Mouse (Mus musculus): ENCODE results near the gene Hist2h2ab.
"Not testable (repeated sequence)": the region's sequence is repeated elsewhere in the genome, so short reads cannot be mapped to it uniquely, and the experiment has no call there.

The Hist2h2ab gene

DNA sequence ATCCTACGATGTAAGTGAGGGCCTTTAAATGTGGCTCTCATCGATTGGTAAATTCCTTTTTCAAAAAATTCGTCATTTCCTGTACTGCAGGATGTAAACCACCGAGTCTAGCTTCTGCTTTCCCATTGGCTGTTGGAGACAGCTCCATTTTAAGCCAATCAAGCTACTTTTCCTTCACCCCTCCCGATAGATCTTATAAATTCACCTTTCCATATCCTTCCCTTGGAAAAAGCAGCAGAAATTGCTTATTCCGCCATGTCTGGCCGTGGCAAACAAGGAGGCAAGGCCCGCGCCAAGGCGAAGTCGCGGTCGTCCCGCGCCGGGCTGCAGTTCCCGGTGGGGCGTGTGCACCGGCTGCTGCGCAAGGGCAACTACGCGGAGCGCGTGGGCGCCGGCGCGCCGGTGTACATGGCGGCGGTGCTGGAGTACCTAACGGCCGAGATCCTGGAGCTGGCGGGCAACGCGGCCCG, at the start of gene Hist2h2ab, which contains the start of gene Bola1:
Gene Hist2h2ab (plus strand): TSS at position 205 of the 470 bp plus-strand sequence.
Gene Bola1 (minus strand): TSS at position 49 of the 470 bp plus-strand sequence.
- DNase-seq (ENCODE audit: low spot score in 2 of 2): peak; percentile 64 to 72

DNA sequence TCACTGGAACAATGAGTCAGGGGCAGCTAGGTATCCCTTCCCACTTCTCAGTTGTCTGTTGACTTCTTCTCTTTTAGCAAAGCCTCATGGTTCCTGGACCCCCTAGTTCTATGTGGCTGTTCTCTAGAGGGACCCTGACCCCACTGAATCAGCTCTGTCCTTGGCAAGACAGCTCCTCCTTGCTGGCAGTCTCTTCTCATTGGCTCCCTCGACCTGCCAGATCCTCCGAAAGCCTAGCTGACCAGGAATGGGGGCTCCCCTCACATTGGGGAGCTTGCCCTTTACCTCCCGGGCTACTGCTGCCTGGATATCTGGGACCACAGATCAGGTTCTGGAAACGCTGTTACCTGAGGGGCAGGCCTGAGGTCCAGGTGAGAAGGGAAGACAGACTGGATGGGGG, 49.4 kb upstream of the Hist2h2ab start:
- no peak for DNase-seq (ENCODE audit: low spot score in 2 of 2)

- no peak for DNase-seq (ENCODE audit: low spot score in 2 of 2)
These were observed 48.6 kb upstream of the Hist2h2ab start for GRCm38 (mm10) chr3:96170976-96171545.

DNA sequence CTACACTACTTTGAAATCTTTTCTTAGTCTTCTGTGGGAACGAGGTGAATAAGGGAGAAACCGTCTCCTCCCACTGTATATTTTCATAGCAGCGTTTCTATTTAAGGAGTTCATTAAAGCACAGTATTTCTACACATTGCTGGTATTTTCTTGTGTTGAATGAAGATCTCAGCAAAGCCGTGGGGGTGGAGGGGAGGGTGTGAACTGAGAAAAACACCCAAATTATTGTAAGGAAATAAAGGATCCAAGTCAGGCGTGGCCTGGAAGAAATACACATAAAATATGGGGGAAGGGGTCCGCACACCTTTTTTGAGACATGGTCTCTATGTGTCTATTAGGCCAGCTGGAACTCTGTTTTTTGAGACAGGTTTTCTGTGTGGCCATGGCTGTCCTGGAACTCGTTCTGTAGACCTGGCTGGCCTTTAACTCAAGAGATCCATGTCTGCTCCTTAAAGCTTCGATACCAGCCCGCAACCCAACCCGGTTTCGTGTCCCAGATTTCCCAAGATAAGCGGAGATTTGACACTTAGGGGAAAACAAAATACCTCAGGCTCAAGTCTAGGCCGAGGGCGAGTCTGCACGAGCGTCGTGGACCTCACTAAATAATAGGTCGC, 48.0 kb upstream of the Hist2h2ab start:
- no peak for DNase-seq (ENCODE audit: low spot score in 2 of 2)

- DNase-seq (ENCODE audit: low spot score in 2 of 2): peak; percentile 70 to 78
These were observed 47.2 kb upstream of the Hist2h2ab start, which contains the start of gene Sf3b4 for GRCm38 (mm10) chr3:96172197-96173178. TSS of gene Sf3b4 (plus strand) at chr3:96172332.

GRCm38 (mm10) chr3:96173185-96173584, 46.5 kb upstream of the Hist2h2ab start:
- no peak for DNase-seq (ENCODE audit: low spot score in 2 of 2)

GRCm38 (mm10) chr3:96174042-96174441, 45.6 kb upstream of the Hist2h2ab start:
- DNase-seq (ENCODE audit: low spot score in 2 of 2): not testable (repeated sequence)

DNA sequence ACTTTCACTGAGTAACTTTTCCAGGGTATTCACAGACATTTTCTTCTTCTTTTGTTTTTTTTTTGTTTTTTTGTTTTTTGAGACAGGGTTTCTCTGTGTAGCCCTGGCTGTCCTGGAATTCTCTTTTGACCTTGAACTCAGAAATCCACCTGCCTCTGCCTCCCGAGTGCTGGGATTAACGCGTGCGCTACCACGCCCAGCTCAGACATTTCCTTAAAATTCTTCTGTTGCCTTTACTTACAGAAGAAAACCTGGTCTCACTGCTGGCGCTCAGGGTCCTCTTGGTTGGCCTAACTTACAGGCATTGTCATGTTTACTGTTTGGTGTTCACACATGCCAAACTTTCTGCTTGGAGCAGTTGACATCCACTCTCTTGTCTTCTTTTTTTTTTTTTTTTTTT, 44.4 kb upstream of the Hist2h2ab start:
- no peak for DNase-seq (ENCODE audit: low spot score in 2 of 2)

DNA sequence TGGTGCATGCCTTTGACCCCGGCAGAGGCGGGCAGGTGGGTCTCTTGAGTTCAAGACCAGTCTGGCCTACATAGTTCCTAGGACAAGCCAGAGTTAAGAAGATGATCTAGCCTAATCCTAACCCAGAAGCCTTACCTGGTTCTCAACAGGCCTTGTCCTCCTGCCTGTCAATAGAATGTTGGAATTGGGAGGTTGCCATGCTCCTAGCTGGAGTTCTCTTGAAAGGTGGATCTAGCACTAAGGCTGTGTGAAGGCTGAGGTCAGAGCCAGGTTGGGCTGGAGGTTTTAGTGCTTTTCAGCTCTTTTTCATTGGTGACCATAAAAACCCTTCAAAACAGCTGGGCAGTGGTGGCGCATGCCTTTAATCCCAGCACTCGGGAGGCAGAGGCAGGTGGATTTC, 41.2 kb upstream of the Hist2h2ab start:
- no peak for DNase-seq (ENCODE audit: low spot score in 2 of 2)

GRCm38 (mm10) chr3:96178902-96179301, 40.8 kb upstream of the Hist2h2ab start:
- DNase-seq (ENCODE audit: low spot score in 2 of 2): no peak

- DNase-seq (ENCODE audit: low spot score in 2 of 2): no peak
These were observed 40.1 kb upstream of the Hist2h2ab start for GRCm38 (mm10) chr3:96179531-96179930.

DNA sequence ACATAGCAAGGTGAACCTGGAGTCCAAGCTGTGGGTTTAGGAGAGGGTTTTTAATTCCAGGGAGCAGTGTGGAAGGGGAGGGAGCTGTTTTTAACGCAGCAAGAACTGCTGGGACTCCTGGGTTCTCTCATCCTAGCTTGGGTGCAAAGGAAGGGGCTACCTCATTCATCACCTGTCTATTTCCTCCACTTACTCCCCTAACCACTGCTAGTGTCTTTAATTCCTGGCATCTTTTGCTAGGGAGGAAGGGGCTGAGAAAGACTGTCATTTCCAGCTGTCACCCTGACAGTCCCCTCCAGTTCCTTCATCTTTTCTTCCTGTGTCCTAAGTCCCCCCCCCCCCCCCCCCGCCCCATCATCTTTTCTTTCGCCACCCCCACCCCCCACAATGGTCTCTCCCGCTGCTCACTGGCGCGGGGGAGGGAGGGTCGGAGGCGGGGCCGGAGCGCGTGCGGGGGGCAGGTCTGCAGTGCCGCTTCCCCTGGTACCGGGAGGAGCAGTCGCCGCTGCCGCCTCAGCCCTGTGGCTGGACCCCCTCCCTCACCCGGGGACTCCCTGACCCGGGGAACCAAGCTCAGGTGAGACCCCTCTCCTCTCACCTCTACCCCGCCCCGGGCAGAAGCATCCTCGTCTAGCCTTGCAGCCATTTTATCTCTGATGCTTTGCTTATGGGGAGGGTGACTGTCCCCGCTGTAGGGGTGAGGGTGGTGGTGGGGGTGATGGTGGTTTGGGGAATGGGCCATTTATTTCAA, 38.8 kb upstream of the Hist2h2ab start, which contains the start of gene Sv2a:
Gene Sv2a (plus strand): TSS at position 425 of the 751 bp plus-strand sequence.
- DNase-seq (ENCODE audit: low spot score in 2 of 2): peak in 1 of 2 experiments; percentile 30

GRCm38 (mm10) chr3:96181510-96182381, 37.9 kb upstream of the Hist2h2ab start:
- no peak for DNase-seq (ENCODE audit: low spot score in 2 of 2)

- no peak for DNase-seq (ENCODE audit: low spot score in 2 of 2)
These were observed 37.3 kb upstream of the Hist2h2ab start for GRCm38 (mm10) chr3:96182382-96182776.

DNA sequence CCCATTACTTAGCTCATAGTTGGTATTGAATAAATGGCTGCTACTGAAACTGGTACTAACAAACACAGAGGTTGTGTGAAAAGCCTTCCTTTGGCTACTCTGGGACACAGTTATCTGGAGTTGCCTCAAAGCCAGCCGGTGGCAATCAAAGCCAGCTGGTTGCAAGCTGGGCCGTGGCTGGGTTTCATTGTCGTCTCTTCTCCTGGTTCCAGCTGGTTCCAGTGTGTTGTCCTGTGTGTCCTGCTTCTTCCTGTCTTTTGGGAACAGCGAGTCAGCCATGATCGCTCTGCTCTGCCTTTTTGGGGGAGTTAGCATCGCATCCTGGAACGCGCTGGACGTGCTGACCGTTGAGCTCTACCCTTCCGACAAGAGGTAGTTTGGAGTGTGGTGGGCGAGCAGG, 26.7 kb upstream of the Hist2h2ab start:
- DNase-seq (ENCODE audit: low spot score in 2 of 2): no peak

DNA sequence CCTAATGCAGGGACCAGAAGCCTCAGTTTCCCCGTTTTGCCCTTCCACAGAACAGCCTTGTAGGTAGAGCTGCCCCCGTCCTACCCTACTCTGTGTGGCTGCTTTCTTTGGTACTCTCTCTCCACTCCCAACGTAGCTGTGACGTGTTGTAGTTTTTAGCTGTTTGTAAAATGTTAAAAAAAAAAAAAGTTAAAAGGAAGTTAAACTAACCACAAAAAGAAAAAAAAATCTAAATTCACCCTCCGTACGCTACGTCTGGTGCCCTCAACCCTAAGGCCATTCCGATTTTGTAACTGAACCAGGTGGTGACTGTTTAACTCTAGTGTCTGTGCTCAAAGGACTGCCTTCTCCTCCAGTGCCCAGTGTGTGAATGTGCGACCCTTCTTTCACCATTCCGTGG, 24.7 kb upstream of the Hist2h2ab start:
- no peak for DNase-seq (ENCODE audit: low spot score in 2 of 2)

- no peak for DNase-seq (ENCODE audit: low spot score in 2 of 2)
These were observed 23.9 kb upstream of the Hist2h2ab start for GRCm38 (mm10) chr3:96195616-96196313.

DNA sequence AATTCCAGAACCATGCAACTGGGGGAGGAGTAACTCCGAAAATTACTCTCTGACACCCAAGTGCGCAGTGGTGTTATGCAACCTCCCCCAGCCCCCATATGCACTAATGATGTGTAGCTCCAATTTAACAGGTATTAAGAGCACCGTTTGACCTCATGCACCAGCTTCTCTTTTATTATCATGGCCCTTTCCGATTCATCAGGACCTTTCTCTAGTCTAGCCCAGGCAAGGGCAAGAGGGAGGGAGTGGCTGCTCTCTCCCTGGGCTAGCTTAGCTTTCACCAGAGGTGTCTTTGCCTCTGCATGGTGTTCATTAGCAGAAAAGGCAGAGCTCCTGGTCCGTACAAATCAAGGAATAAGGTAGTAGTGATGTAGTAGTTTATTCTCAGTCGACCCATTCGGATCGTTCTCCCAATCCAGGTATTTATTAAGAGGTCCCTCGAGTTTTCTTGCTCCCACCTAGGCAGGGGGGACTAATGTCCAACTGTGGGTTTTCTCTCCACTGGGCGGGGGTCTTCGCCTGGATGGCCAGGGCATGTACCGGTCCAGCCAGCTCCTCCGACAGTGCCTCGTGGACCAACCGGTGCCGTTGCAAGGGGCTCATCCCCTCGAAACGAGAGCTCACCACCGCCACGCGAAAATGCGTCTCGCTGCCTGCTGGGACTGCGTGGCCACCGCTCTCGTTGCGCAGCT, 23.1 kb upstream of the Hist2h2ab start:
- DNase-seq (ENCODE audit: low spot score in 2 of 2): no peak

- peak; percentile 68 to 77 for DNase-seq (ENCODE audit: low spot score in 2 of 2)
These were observed 22.4 kb upstream of the Hist2h2ab start for GRCm38 (mm10) chr3:96197129-96197749.
